Comparison of ENCODE assay signal across 19 mouse cellular contexts in genomic region chr17:62557215-62557614, GRCm38 (mm10).
DNase-seq lines count a peak whose midpoint lies in the region; ATAC-seq lines count a peak whose summit lies in the region.
"Had no signal": no experiment of that assay in that cellular context is flagged by ENCODE, and none has a peak within 500 bp of the region (broad histone marks: within the 10 kb centered on the region; RNA-seq: fewer than 3 reads in every experiment).

No protein-coding gene starts in this region.

- peak; percentile 18 for DNase-seq in embryo, embryonic 10 days (ENCODE audit: low spot score)
- no peak for DNase-seq in embryo, embryonic 10.5 days (ENCODE audit: low spot score)
- DNase-seq in heart, adult 18-20 months = peak; percentile 23 to 32
- DNase-seq in heart, embryonic 10.5 days (ENCODE audit: low spot score) = no peak
- peak; percentile 13 for DNase-seq in urinary bladder, postnatal 14 days (ENCODE audit: low spot score)
- no peak for DNase-seq in urinary bladder, adult 2 months (ENCODE audit: low spot score)
- no peak for DNase-seq in thymus, postnatal 36 days
- DNase-seq: cerebellum, postnatal 25 days; right cerebral cortex, postnatal 25 days; thymus, adult 2 months had no signal

- H3K4me1 ChIP-seq in heart, embryonic 10.5 days = no peaks in the 10 kb centered on the region
- H3K4me1 ChIP-seq: embryonic facial prominence, embryonic 12.5 days; kidney, embryonic 15.5 days; limb, embryonic 12.5 days; midbrain, embryonic 15.5 days had no signal

- no peak overlapping the region for H3K27ac ChIP-seq in heart, embryonic 10.5 days
- H3K27ac ChIP-seq: embryonic facial prominence, embryonic 12.5 days; kidney, embryonic 15.5 days; layer of hippocampus, adult 2 months; limb, embryonic 12.5 days; liver, embryonic 14.5 days; midbrain, embryonic 15.5 days had no signal

- H3K4me3 ChIP-seq in heart, embryonic 10.5 days = no peak overlapping the region
- H3K4me3 ChIP-seq: embryonic facial prominence, embryonic 12.5 days; kidney, embryonic 15.5 days; layer of hippocampus, adult 2 months; limb, embryonic 12.5 days; midbrain, embryonic 15.5 days had no signal

- no peaks in the 10 kb centered on the region for H3K9me3 ChIP-seq in heart, embryonic 10.5 days
- H3K9me3 ChIP-seq: embryonic facial prominence, embryonic 12.5 days; kidney, embryonic 15.5 days; limb, embryonic 12.5 days; midbrain, embryonic 15.5 days had no signal

- no peaks in the 10 kb centered on the region for H3K27me3 ChIP-seq in heart, embryonic 10.5 days (ENCODE audit: insufficient read depth, poor library complexity, severe bottlenecking)
- H3K27me3 ChIP-seq: CH12.LX; embryonic facial prominence, embryonic 12.5 days; kidney, embryonic 15.5 days; limb, embryonic 12.5 days; midbrain, embryonic 15.5 days had no signal

- no peaks in the 10 kb centered on the region for H3K36me3 ChIP-seq in heart, embryonic 10.5 days
- H3K36me3 ChIP-seq: embryonic facial prominence, embryonic 12.5 days; kidney, embryonic 15.5 days; limb, embryonic 12.5 days; midbrain, embryonic 15.5 days had no signal

- no peak for ATAC-seq in erythroblast, adult 5-6 weeks (replicated peaks; ENCODE audit: low FRiP score, poor library complexity, severe bottlenecking)
- ATAC-seq: forebrain, embryonic 16.5 days; midbrain, embryonic 15.5 days had no signal

- WGBS in heart, embryonic 10.5 days = 78% methylated on average over 6 of the region's 6 CpGs

Comparison
In these comparisons a context has a peak if more than half of its experiments do, and no peak if none do; other contexts are left out.
1. DNase-seq: peak in embryo, embryonic 10 days (single experiment), heart, adult 18-20 months (2 of 2) and urinary bladder, postnatal 14 days (single experiment); none in embryo, embryonic 10.5 days (single experiment), heart, embryonic 10.5 days (single experiment), urinary bladder, adult 2 months (single experiment) and thymus, postnatal 36 days (0 of 2).